ENCODE assay signal across 5 mouse cellular contexts in genomic region chr12:115771176-115771575, GRCm38 (mm10).
DNase-seq lines count a peak whose midpoint lies in the region; ATAC-seq and TF ChIP-seq lines count a peak whose summit lies in the region.
"Not testable (repeated sequence)": the region's sequence is repeated elsewhere in the genome, so short reads cannot be mapped to it uniquely, and the experiment has no call there.

No protein-coding gene starts in this region.

- not testable (repeated sequence) for H3K27ac ChIP-seq in liver, postnatal 0 days (ENCODE audit: low read depth); thymus, adult 2 months (ENCODE audit: control insufficient read depth, insufficient read depth, low read length)

- peak; percentile 1 to 6 for DNase-seq in B cell, adult 2 months
- DNase-seq in liver, postnatal 0 days, result not testable (repeated sequence)
- DNase-seq in thymus, adult 2 months, result peak; percentile 61
- DNase-seq in thymus, postnatal 14 days, result peak; percentile 60
- peak; percentile 31 to 42 for DNase-seq in thymus, postnatal 36 days

- not testable (repeated sequence) for H3K4me1 ChIP-seq in liver, postnatal 0 days (ENCODE audit: insufficient read depth); thymus, adult 2 months (replicated peaks; ENCODE audit: control insufficient read depth, insufficient read depth, low read length)

- not testable (repeated sequence) for H3K4me3 ChIP-seq in liver, postnatal 0 days (ENCODE audit: low read depth, low read length); thymus, adult 2 months (ENCODE audit: control insufficient read depth, insufficient read depth, low read length)

- not testable (repeated sequence) for H3K9me3 ChIP-seq in liver, postnatal 0 days (ENCODE audit: low read length)

- not testable (repeated sequence) for TF ChIP-seq EP300 in liver, postnatal 0 days (IDR thresholded peaks at IDR 0.05; ENCODE audit: low read depth)

- ATAC-seq in liver, postnatal 0 days, result not testable (repeated sequence)

- not testable (repeated sequence) for H3K4me2 ChIP-seq in liver, postnatal 0 days (ENCODE audit: low read depth, low read length)

- H3K27me3 ChIP-seq in liver, postnatal 0 days (ENCODE audit: insufficient read depth, low read length); thymus, adult 2 months (ENCODE audit: control insufficient read depth, insufficient read depth, low read length): not testable (repeated sequence)

- 0 out of 2 replicates have a peak, but pooled peaks have one; percentile 6 for TF ChIP-seq CTCF in liver, postnatal 0 days (IDR thresholded peaks at IDR 0.05; ENCODE audit: low read depth)
- TF ChIP-seq CTCF in thymus, adult 2 months (IDR thresholded peaks at IDR 0.05; ENCODE audit: borderline replicate concordance, control insufficient read depth, extremely low read depth, insufficient read depth, low read length, poor library complexity), result not testable (repeated sequence)

- TF ChIP-seq POLR2A in thymus, adult 2 months (IDR thresholded peaks at IDR 0.05; ENCODE audit: control insufficient read depth, extremely low read depth, insufficient read depth, low read length, poor library complexity), result not testable (repeated sequence)

- H3K36me3 ChIP-seq in liver, postnatal 0 days (replicated peaks; ENCODE audit: insufficient read depth, low read length); thymus, adult 2 months (ENCODE audit: control insufficient read depth, insufficient read depth, low read length): not testable (repeated sequence)

- H3K9ac ChIP-seq in liver, postnatal 0 days (replicated peaks), result not testable (repeated sequence)
